Mouse (Mus musculus) midbrain, postnatal 0 days (tissue): ENCODE results near the gene Dbh. TPM values are rescaled to one million over a fixed set of nuclear protein-coding genes. Genes with fewer than 3 reads are reported as not detected.

ENCODE experiments used
- ATAC-seq: fragments of 200-750 bp; cut with Nextera tagmentation; 2 replicates; pipeline ENCODE4 v1.8.0; 2017; ENCODE audit warnings: moderate number of reproducible peaks, mild to moderate bottlenecking, moderate TSS enrichment, moderate library complexity; ENCODE audit not compliant: low FRiP score
- DNase-seq: peaks from one replicate; pipeline ENCODE4 v3.0.0-alpha.2; 2015; ENCODE audit warnings: low spot score
- H3K27ac ChIP-seq: fragments of 300-500 bp; sonication (generic); 2 replicates; pipeline ENCODE4 v1.5.1; 2014; ENCODE audit warnings: low read depth, mild to moderate bottlenecking, low read length, mixed read lengths
- H3K27me3 ChIP-seq: fragments of 300-500 bp; sonication (generic); 2 replicates; pipeline ENCODE4 v1.6.1; 2014; ENCODE audit warnings: low read length, control low read depth, mixed read lengths; ENCODE audit not compliant: insufficient read depth
- H3K36me3 ChIP-seq: fragments of 300-500 bp; sonication (generic); 2 replicates; pipeline ENCODE4 v1.6.1; 2014; ENCODE audit warnings: low read length, control low read depth, mixed read lengths; ENCODE audit not compliant: insufficient read depth
- H3K4me1 ChIP-seq: fragments of 300-500 bp; sonication (generic); 2 replicates; pipeline ENCODE4 v1.6.1; 2014; ENCODE audit warnings: mild to moderate bottlenecking, control low read depth, antibody characterized with exemption, low read length, mixed read lengths; ENCODE audit not compliant: insufficient read depth
- H3K4me2 ChIP-seq: fragments of 300-500 bp; sonication (generic); 2 replicates; pipeline ENCODE4 v1.6.1; 2014; ENCODE audit warnings: low read depth, mild to moderate bottlenecking, low read length, mixed read lengths; ENCODE audit not compliant: poor library complexity, severe bottlenecking
- H3K4me3 ChIP-seq: fragments of 300-500 bp; sonication (generic); 2 replicates; pipeline ENCODE4 v1.5.1; 2014; ENCODE audit warnings: low read depth, mild to moderate bottlenecking, low read length, moderate library complexity
- H3K9ac ChIP-seq: fragments of 300-500 bp; sonication (generic); replicated peaks from 2 replicates; pipeline ENCODE4 v1.6.1; 2014; ENCODE audit warnings: mild to moderate bottlenecking, low read length, moderate library complexity, mixed read lengths; ENCODE audit not compliant: poor library complexity, severe bottlenecking
- H3K9me3 ChIP-seq: fragments of 300-500 bp; sonication (generic); 2 replicates; pipeline ENCODE4 v1.6.1; 2016; ENCODE audit warnings: low read length, control low read depth
- CTCF ChIP-seq: IDR thresholded peaks from 2 replicates; pipeline ENCODE4 v1.5.1; 2016; ENCODE audit warnings: antibody characterized with exemption, mild to moderate bottlenecking
- WGBS: fragments of 180-500 bp; shearing (Covaris S2); extraction: QIAGEN DNeasy Blood & Tissue Kit; methylation state at CpG from one replicate; pipeline ENCODE4 v1.1.7; 2014; 5-methylcytosine and 5-hydroxymethylcytosine counted together
- polyA plus RNA-seq: library from polyadenylated mRNA; unstranded; fragments of >200 nt; fragmentation: Nextera tagmentation; extraction: Ambion mirVana; gene quantifications from 2 replicates; pipeline ENCODE4 v1.2.1, GENCODE M21; 2015
- total RNA-seq: library from RNA; depleted of rRNA; stranded (reverse); fragments of >200 nt; gene quantifications from 2 replicates; pipeline ENCODE4 v1.2.3, GENCODE M21; 2014

Gene Dbh
- total and polyA plus RNA-seq, 2 experiments from 2014 or later, result 0.21 to 12.3 TPM

- Histone ChIP-seq H3K4me1 (no peaks in the 10 kb centered on the region), H3K36me3 (no peaks in the 10 kb centered on the region), H3K4me3 (no peak overlapping the region), H3K27me3 (no peaks in the 10 kb centered on the region), H3K27ac (no peak overlapping the region), H3K9me3 (no peaks in the 10 kb centered on the region), H3K9ac (no peak overlapping the region), H3K4me2 (no peak overlapping the region)
- DNase-seq (no peak), ATAC-seq (no peak)
- 87% methylated on average over 4 of the region's 4 CpGs for WGBS
- peak; percentile 30 for TF ChIP-seq CTCF
These were observed 41.9 kb upstream of the Dbh start for GRCm38 (mm10) chr2:27123121-27123520.

DNA sequence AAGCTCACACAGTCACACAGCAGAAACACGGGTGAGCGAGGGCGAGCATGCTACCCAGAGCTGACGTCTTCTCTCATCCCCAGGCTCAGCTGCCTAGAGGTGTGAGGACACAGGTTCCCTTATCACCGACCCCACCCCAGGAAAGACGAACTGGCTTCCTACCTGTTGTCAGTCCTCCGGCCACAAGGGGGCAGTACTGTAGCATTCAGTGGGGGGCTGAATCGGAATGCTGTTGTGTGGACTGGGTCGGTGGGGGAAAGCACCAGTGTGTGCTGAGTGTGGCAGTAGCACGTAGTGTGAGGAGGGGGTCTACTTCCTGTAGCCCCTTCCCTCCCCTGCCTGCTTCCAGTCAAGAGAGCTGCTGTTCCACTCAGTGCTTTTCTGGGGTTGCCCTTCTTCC, 39.1 kb upstream of the Dbh start:
- WGBS, result 48% methylated on average over 10 of the region's 10 CpGs
- no peaks in the 10 kb centered on the region for H3K9me3 ChIP-seq
- H3K4me1 ChIP-seq, result no peaks in the 10 kb centered on the region
- no peaks in the 10 kb centered on the region for H3K36me3 ChIP-seq
- H3K27me3 ChIP-seq, result no peaks in the 10 kb centered on the region
- H3K4me2 ChIP-seq, result no peak overlapping the region
- H3K9ac ChIP-seq, result no peak overlapping the region
- H3K27ac ChIP-seq, result no peak overlapping the region
- DNase-seq (no peak), ATAC-seq (no peak)
- TF ChIP-seq CTCF, result peak; percentile 81
- no peak overlapping the region for H3K4me3 ChIP-seq

- Histone ChIP-seq H3K9ac (no peak overlapping the region), H3K4me2 (no peak overlapping the region), H3K4me1 (no peaks in the 10 kb centered on the region), H3K4me3 (no peak overlapping the region), H3K27ac (no peak overlapping the region), H3K27me3 (no peaks in the 10 kb centered on the region), H3K9me3 (no peaks in the 10 kb centered on the region), H3K36me3 (no peaks in the 10 kb centered on the region)
- DNase-seq, result no peak
- no peak for ATAC-seq
- 49% methylated on average over 4 of the region's 4 CpGs for WGBS
- TF ChIP-seq CTCF, result no peak
These were observed 38.5 kb upstream of the Dbh start for GRCm38 (mm10) chr2:27126496-27126895.

GRCm38 (mm10) chr2:27128990-27129389, 36.0 kb upstream of the Dbh start:
- H3K36me3 ChIP-seq, result no peaks in the 10 kb centered on the region
- H3K27ac ChIP-seq, result no peak overlapping the region
- ATAC-seq (no peak), DNase-seq (no peak)
- no peak overlapping the region for H3K9ac ChIP-seq
- 66% methylated on average over 3 of the region's 3 CpGs for WGBS
- H3K4me1 ChIP-seq, result no peaks in the 10 kb centered on the region
- H3K27me3 ChIP-seq, result no peaks in the 10 kb centered on the region
- H3K4me3 ChIP-seq, result no peak overlapping the region
- no peak for TF ChIP-seq CTCF
- H3K9me3 ChIP-seq, result no peaks in the 10 kb centered on the region
- H3K4me2 ChIP-seq, result no peak overlapping the region

- no peak overlapping the region for H3K4me2 ChIP-seq
- H3K9me3 ChIP-seq, result no peaks in the 10 kb centered on the region
- H3K36me3 ChIP-seq, result no peaks in the 10 kb centered on the region
- peak; percentile 39 for DNase-seq
- no peak overlapping the region for H3K27ac ChIP-seq
- no peak for TF ChIP-seq CTCF
- no peak for ATAC-seq
- no peak overlapping the region for H3K9ac ChIP-seq
- no peaks in the 10 kb centered on the region for H3K27me3 ChIP-seq
- H3K4me1 ChIP-seq, result no peaks in the 10 kb centered on the region
- WGBS, result 82% methylated on average over 5 of the region's 5 CpGs
- H3K4me3 ChIP-seq, result no peak overlapping the region
These were observed 29.1 kb upstream of the Dbh start for GRCm38 (mm10) chr2:27135935-27136334.

GRCm38 (mm10) chr2:27136336-27136735, 28.7 kb upstream of the Dbh start:
- no peak for TF ChIP-seq CTCF
- Histone ChIP-seq H3K4me3 (no peak overlapping the region), H3K9me3 (no peaks in the 10 kb centered on the region), H3K36me3 (no peaks in the 10 kb centered on the region), H3K9ac (no peak overlapping the region), H3K27ac (no peak overlapping the region), H3K27me3 (no peaks in the 10 kb centered on the region), H3K4me2 (no peak overlapping the region), H3K4me1 (no peaks in the 10 kb centered on the region)
- 71% methylated on average over 3 of the region's 3 CpGs for WGBS
- ATAC-seq (no peak), DNase-seq (peak; percentile 26)

- Histone ChIP-seq H3K4me3 (no peak overlapping the region), H3K36me3 (no peaks in the 10 kb centered on the region), H3K9ac (no peak overlapping the region), H3K4me1 (no peaks in the 10 kb centered on the region), H3K27ac (no peak overlapping the region), H3K9me3 (no peaks in the 10 kb centered on the region), H3K27me3 (no peaks in the 10 kb centered on the region), H3K4me2 (no peak overlapping the region)
- no peak for DNase-seq
- no peak for TF ChIP-seq CTCF
- WGBS, result 81% methylated on average over 1 of the region's 1 CpGs
- no peak for ATAC-seq
These were observed 28.2 kb upstream of the Dbh start for GRCm38 (mm10) chr2:27136789-27137188.
